Mouse (Mus musculus) midbrain, postnatal 0 days (tissue): ENCODE data around the gene Tor3a. TPM values are rescaled to one million over a fixed set of nuclear protein-coding genes. Genes with fewer than 3 reads are reported as not detected.
A peak's percentile ranks its signal among the peaks of the same experiment; 100 is the strongest.
"Not testable (repeated sequence)": the region's sequence is repeated elsewhere in the genome, so short reads cannot be mapped to it uniquely, and the experiment has no call there.

Experiments used
- ATAC-seq: fragments of 200-750 bp; cut with Nextera tagmentation; 2 replicates; pipeline ENCODE4 v1.8.0; 2017; ENCODE audit warnings: moderate number of reproducible peaks, mild to moderate bottlenecking, moderate TSS enrichment, moderate library complexity; ENCODE audit not compliant: low FRiP score
- DNase-seq: peaks from one replicate; pipeline ENCODE4 v3.0.0-alpha.2; 2015; ENCODE audit warnings: low spot score
- H3K27ac ChIP-seq: fragments of 300-500 bp; sonication (generic); 2 replicates; pipeline ENCODE4 v1.5.1; 2014; ENCODE audit warnings: low read depth, mild to moderate bottlenecking, low read length, mixed read lengths
- H3K27me3 ChIP-seq: fragments of 300-500 bp; sonication (generic); 2 replicates; pipeline ENCODE4 v1.6.1; 2014; ENCODE audit warnings: low read length, control low read depth, mixed read lengths; ENCODE audit not compliant: insufficient read depth
- H3K36me3 ChIP-seq: fragments of 300-500 bp; sonication (generic); 2 replicates; pipeline ENCODE4 v1.6.1; 2014; ENCODE audit warnings: low read length, control low read depth, mixed read lengths; ENCODE audit not compliant: insufficient read depth
- H3K4me1 ChIP-seq: fragments of 300-500 bp; sonication (generic); 2 replicates; pipeline ENCODE4 v1.6.1; 2014; ENCODE audit warnings: mild to moderate bottlenecking, control low read depth, antibody characterized with exemption, low read length, mixed read lengths; ENCODE audit not compliant: insufficient read depth
- H3K4me2 ChIP-seq: fragments of 300-500 bp; sonication (generic); 2 replicates; pipeline ENCODE4 v1.6.1; 2014; ENCODE audit warnings: low read depth, mild to moderate bottlenecking, low read length, mixed read lengths; ENCODE audit not compliant: poor library complexity, severe bottlenecking
- H3K4me3 ChIP-seq: fragments of 300-500 bp; sonication (generic); 2 replicates; pipeline ENCODE4 v1.5.1; 2014; ENCODE audit warnings: low read depth, mild to moderate bottlenecking, low read length, moderate library complexity
- H3K9ac ChIP-seq: fragments of 300-500 bp; sonication (generic); replicated peaks from 2 replicates; pipeline ENCODE4 v1.6.1; 2014; ENCODE audit warnings: mild to moderate bottlenecking, low read length, moderate library complexity, mixed read lengths; ENCODE audit not compliant: poor library complexity, severe bottlenecking
- H3K9me3 ChIP-seq: fragments of 300-500 bp; sonication (generic); 2 replicates; pipeline ENCODE4 v1.6.1; 2016; ENCODE audit warnings: low read length, control low read depth
- CTCF ChIP-seq: IDR thresholded peaks from 2 replicates; pipeline ENCODE4 v1.5.1; 2016; ENCODE audit warnings: antibody characterized with exemption, mild to moderate bottlenecking
- WGBS: fragments of 180-500 bp; shearing (Covaris S2); extraction: QIAGEN DNeasy Blood & Tissue Kit; methylation state at CpG from one replicate; pipeline ENCODE4 v1.1.7; 2014; 5-methylcytosine and 5-hydroxymethylcytosine counted together
- polyA plus RNA-seq: library from polyadenylated mRNA; unstranded; fragments of >200 nt; fragmentation: Nextera tagmentation; extraction: Ambion mirVana; gene quantifications from 2 replicates; pipeline ENCODE4 v1.2.1, GENCODE M21; 2015
- total RNA-seq: library from RNA; depleted of rRNA; stranded (reverse); fragments of >200 nt; gene quantifications from 2 replicates; pipeline ENCODE4 v1.2.3, GENCODE M21; 2014

Gene Tor3a
- total and polyA plus RNA-seq, 2 experiments from 2014 or later = 2.6 to 3.1 TPM

- Histone ChIP-seq H3K4me2 (no peak overlapping the region), H3K27me3 (no peaks in the 10 kb centered on the region), H3K4me3 (no peak overlapping the region), H3K9ac (no peak overlapping the region), H3K4me1 (0 out of 2 replicates have a peak, but pooled peaks cover 3% of the 10 kb centered on the region), H3K9me3 (no peaks in the 10 kb centered on the region), H3K36me3 (no peaks in the 10 kb centered on the region), H3K27ac (no peak overlapping the region)
- no peak for TF ChIP-seq CTCF
- ATAC-seq (no peak), DNase-seq (no peak)
- WGBS = 89% methylated on average over 23 of the region's 23 CpGs
Measured at GRCm38 (mm10) chr1:156667141-156667926, 6.8 kb downstream of the Tor3a start.

GRCm38 (mm10) chr1:156665777-156666176 lies 8.4 kb downstream of the Tor3a start:
- Histone ChIP-seq H3K27me3 (no peaks in the 10 kb centered on the region), H3K4me3 (no peak overlapping the region), H3K9ac (no peak overlapping the region), H3K27ac (no peak overlapping the region), H3K4me2 (no peak overlapping the region), H3K9me3 (no peaks in the 10 kb centered on the region), H3K36me3 (no peaks in the 10 kb centered on the region), H3K4me1 (0 out of 2 replicates have a peak, but pooled peaks cover 3% of the 10 kb centered on the region)
- DNase-seq (no peak), ATAC-seq (no peak)
- no peak for TF ChIP-seq CTCF
- WGBS = 91% methylated on average over 8 of the region's 8 CpGs

- not testable (repeated sequence) for H3K36me3 ChIP-seq, H3K4me1 ChIP-seq, H3K4me2 ChIP-seq, H3K27ac ChIP-seq, ATAC-seq, DNase-seq, H3K4me3 ChIP-seq, H3K9me3 ChIP-seq, H3K9ac ChIP-seq, H3K27me3 ChIP-seq
- WGBS = 71% methylated on average over 17 of the region's 21 CpGs
Measured at GRCm38 (mm10) chr1:156660660-156661236, 13.4 kb downstream of the Tor3a start.

DNA sequence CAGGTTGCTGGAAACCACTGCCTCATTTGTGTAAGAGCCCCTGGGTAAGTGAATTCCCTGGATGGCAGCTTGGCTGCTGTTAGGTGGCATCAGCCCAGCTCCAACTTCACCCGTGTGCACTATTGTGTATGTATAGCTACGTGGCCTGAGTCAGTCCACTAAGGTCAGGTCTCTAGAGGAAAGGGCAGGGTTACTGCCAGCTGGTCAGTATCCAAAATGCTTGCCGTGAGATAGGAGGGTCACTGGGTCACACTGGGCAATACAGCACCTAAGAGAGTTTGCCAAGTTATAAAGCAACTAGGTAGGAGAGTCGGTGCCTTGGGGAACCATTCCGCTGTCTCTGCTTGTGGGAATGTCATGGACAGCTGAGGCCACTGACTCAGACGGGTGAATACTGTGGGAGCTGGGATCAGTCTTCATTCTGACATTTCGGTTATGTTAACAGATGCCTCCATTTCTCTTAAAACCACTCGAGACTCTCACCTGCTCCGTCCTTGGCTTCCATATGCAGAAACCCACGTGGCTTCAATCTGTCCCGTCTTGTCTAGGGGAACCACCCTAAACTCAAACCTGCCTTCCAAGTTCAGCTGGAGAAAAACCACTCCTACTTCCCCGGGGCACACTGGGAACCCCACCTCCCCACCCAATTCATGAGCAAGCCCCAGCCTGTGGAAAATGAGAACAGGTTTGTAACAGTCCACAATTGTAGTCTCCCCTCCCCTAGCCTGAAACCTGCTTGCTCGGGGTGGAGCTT lies 14.1 kb downstream of the Tor3a start:
- Histone ChIP-seq H3K4me1 (no peaks in the 10 kb centered on the region), H3K27ac (no peak overlapping the region), H3K4me3 (no peak overlapping the region), H3K9ac (no peak overlapping the region), H3K4me2 (no peak overlapping the region), H3K27me3 (no peaks in the 10 kb centered on the region), H3K36me3 (0 out of 2 replicates have a peak, but pooled peaks cover 3% of the 10 kb centered on the region), H3K9me3 (no peaks in the 10 kb centered on the region)
- DNase-seq (no peak), ATAC-seq (no peak)
- TF ChIP-seq CTCF = no peak
- 88% methylated on average over 13 of the region's 13 CpGs for WGBS

DNA sequence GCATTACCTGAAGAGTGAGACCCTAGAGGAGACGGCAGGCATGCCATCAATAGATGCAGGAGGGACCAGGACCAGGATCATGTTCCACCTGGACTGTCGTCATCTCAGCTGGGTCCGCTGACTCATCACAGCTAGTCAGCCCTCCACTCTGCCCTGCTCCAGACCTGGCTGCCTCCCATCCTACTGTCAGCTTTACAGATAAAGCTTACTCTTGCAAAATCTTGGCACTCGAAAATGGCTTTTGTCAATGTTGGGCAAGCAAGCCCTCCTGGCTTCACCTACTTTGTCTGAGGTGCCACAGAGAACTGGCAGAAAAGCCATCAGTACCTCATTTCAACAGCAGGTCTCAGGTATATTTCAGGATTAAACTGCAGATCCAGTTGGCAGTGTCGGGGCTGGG lies 15.5 kb downstream of the Tor3a start:
- no peak overlapping the region for H3K4me2 ChIP-seq
- no peak overlapping the region for H3K4me3 ChIP-seq
- ATAC-seq (no peak), DNase-seq (no peak)
- H3K4me1 ChIP-seq = no peaks in the 10 kb centered on the region
- H3K36me3 ChIP-seq = 0 out of 2 replicates have a peak, but pooled peaks cover 3% of the 10 kb centered on the region
- WGBS = 88% methylated on average over 5 of the region's 5 CpGs
- H3K9ac ChIP-seq = no peak overlapping the region
- H3K27ac ChIP-seq = no peak overlapping the region
- TF ChIP-seq CTCF = no peak
- no peaks in the 10 kb centered on the region for H3K27me3 ChIP-seq
- H3K9me3 ChIP-seq = no peaks in the 10 kb centered on the region

GRCm38 (mm10) chr1:156657523-156657922 lies 16.6 kb downstream of the Tor3a start:
- DNase-seq (no peak), ATAC-seq (no peak)
- Histone ChIP-seq H3K4me1 (no peaks in the 10 kb centered on the region), H3K27me3 (no peaks in the 10 kb centered on the region), H3K4me2 (no peak overlapping the region), H3K36me3 (0 out of 2 replicates have a peak, but pooled peaks cover 3% of the 10 kb centered on the region), H3K9me3 (no peaks in the 10 kb centered on the region), H3K4me3 (no peak overlapping the region), H3K9ac (no peak overlapping the region), H3K27ac (no peak overlapping the region)
- peak; percentile 13; the same call in 1 of the 2 replicates for TF ChIP-seq CTCF
- 89% methylated on average over 4 of the region's 4 CpGs for WGBS
